Mouse (Mus musculus) CD4-positive, CD25-positive, alpha-beta regulatory T cell, adult 4 months (primary cell): Measurements from ENCODE around the gene Atp6v1e1. TPM values are rescaled to one million over a fixed set of nuclear protein-coding genes. Genes with fewer than 3 reads are reported as not detected.

Experiments used
- ATAC-seq: one replicate; pipeline ENCODE4 v1.8.0; 2017
- polyA plus RNA-seq, 2 experiments: library from polyadenylated mRNA; unstranded; fragments of 100-300 nt; shearing (Covaris generic); gene quantifications; one replicate each; pipeline ENCODE4 v1.2.1; 2017

Atp6v1e1 gene
- polyA plus RNA-seq, 2 experiments from 2014 or later: 89.9 to 92.8 TPM

DNA sequence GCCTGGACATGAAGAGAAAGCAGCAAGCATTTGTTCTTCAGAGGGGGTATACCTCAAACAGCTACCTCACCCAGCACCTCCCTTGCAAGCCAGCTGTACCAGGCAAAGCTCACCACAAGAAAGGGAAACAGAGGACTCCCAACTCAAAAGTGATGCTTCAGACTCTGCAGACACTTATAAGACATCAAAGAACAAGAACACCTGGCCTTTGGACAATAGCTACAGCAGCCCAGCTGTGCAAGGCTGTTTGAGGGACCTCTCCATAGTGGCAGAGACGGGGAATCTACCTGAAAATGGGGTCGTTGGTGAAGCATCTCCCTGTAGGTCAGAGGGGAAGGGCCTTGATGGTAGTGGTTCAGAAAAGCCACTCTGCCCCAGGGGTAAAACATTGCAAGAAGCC lies 61.4 kb downstream of the Atp6v1e1 start:
- no peak for ATAC-seq

DNA sequence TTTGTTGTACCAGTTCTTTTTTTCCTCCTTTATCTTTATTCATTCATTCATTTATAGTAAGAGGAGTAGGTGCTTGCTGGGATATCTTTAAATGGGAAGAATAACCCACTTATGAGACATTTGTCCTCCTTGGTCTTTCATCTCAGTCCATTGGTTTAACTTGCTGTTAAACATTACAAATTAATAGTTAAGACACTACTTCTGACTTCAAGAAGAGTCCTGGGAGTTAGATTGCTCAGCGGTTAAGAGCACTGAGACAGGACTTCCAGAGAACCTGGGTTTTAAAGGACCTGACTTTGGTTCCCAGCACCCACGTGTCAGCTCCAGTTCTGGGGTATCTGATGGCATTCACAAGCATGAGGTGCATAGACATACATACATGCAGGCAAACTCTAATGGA lies 76.2 kb downstream of the Atp6v1e1 start:
- ATAC-seq: no peak

Other genes with a start within 250 kb of the Atp6v1e1 start
- gene Cecr2, start 156.4 kb downstream of the Atp6v1e1 start, polyA plus RNA-seq: under 1 TPM; 0.29 to 0.51 TPM
- under 1 TPM in 1 of 2 experiments, not detected in 1; 0.34 TPM for gene Slc25a18, start 49.2 kb downstream of the Atp6v1e1 start, polyA plus RNA-seq
- 10 to 100 TPM; 10.4 to 11.7 TPM for gene Bcl2l13, start 13.4 kb upstream of the Atp6v1e1 start, polyA plus RNA-seq
- 10 to 100 TPM; 51.9 to 73.2 TPM for gene Bid, start 94.1 kb upstream of the Atp6v1e1 start, polyA plus RNA-seq